In the genomic region with DNA sequence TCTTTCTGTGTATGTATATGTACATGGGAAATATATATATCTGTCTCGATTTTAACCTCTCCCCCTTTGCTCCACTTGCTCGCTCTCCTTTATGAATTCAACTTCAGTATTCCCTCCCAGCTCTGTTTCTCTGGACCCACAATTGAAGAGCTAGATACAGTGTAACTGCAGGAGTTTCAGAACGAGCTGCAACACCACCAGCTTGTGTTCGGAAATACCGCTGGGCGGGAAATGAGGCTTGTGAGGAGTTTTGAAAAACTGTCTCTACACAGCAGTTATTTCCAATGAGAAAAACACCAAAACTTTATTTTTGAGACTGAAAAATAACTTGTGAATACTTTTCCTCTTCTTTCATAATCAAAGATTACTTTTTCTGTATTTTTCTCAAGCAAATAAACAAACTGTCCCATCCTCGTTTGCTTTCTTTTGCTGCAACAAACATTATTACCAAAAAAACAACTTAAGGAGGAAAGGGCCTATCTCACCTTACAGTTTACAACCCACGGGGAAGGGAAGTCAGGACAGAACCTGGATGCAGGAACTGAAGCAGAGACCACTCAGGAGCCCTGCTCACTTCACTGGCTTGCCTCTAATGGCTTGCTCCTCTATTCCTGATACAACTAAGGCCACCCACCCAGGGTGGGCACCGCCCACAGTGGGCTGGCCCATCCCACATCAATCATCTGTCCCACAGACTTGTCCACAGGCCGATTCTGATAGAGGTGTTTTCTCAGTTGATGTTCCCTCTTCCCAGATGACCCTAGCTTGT, we compare ENCODE assay signal across 8 mouse cellular contexts. TPM values are rescaled to one million over a fixed set of nuclear protein-coding genes. Genes with fewer than 3 reads are reported as not detected.
A peak's percentile ranks its signal among the peaks of the same experiment; 100 is the strongest.
DNase-seq lines count a peak whose midpoint lies in the region; ATAC-seq and TF ChIP-seq lines count a peak whose summit lies in the region.

No protein-coding gene starts in this region.

- H3K27ac ChIP-seq in stomach, embryonic 14.5 days (ENCODE audit: low read length) = no peak overlapping the region; the same call in 1 of the 2 replicates
- no peak overlapping the region for H3K27ac ChIP-seq in stomach, postnatal 0 days (replicated peaks)
- H3K27ac ChIP-seq in liver, embryonic 14.5 days = peak overlapping the region; percentile 51
- no peak overlapping the region for H3K27ac ChIP-seq in kidney, embryonic 14.5 days (ENCODE audit: low read depth, low read length)

- peak overlapping the region; percentile 87; the same call in 1 of the 2 replicates for H3K9ac ChIP-seq in stomach, embryonic 14.5 days (replicated peaks; ENCODE audit: low read depth, low read length)
- H3K9ac ChIP-seq in stomach, postnatal 0 days (ENCODE audit: low read length) = no peak overlapping the region
- H3K9ac ChIP-seq in liver, embryonic 14.5 days (replicated peaks) = peak overlapping the region; percentile 80
- H3K9ac ChIP-seq in kidney, embryonic 14.5 days (ENCODE audit: low read depth, low read length) = no peak overlapping the region

- H3K27me3 ChIP-seq in stomach, embryonic 14.5 days (ENCODE audit: control insufficient read depth, insufficient read depth, low read length) = no peaks in the 10 kb centered on the region
- H3K27me3 ChIP-seq in stomach, postnatal 0 days (ENCODE audit: control insufficient read depth, insufficient read depth, low read length) = no peaks in the 10 kb centered on the region
- no peaks in the 10 kb centered on the region for H3K27me3 ChIP-seq in liver, embryonic 14.5 days (ENCODE audit: control insufficient read depth, insufficient read depth, low read length)
- H3K27me3 ChIP-seq in kidney, embryonic 14.5 days (ENCODE audit: control insufficient read depth, insufficient read depth, low read length) = no peaks in the 10 kb centered on the region

- H3K4me3 ChIP-seq in stomach, embryonic 14.5 days (ENCODE audit: low read depth, low read length) = no peak overlapping the region
- no peak overlapping the region for H3K4me3 ChIP-seq in stomach, postnatal 0 days (ENCODE audit: low read depth, low read length)
- peak overlapping the region; percentile 54 to 79 for H3K4me3 ChIP-seq in liver, embryonic 14.5 days (ENCODE audit: insufficient read depth in 1 of 2, low read depth in 2 of 2, low read length in 2 of 2)
- H3K4me3 ChIP-seq in kidney, embryonic 14.5 days (ENCODE audit: low read length) = no peak overlapping the region

- no peak for TF ChIP-seq EP300 in stomach, postnatal 0 days (optimal IDR thresholded peaks at IDR 0.05)
- no peak for TF ChIP-seq EP300 in liver, embryonic 14.5 days (IDR thresholded peaks at IDR 0.05; ENCODE audit: low read depth)

- H3K4me2 ChIP-seq in stomach, embryonic 14.5 days (replicated peaks; ENCODE audit: low read depth, low read length) = no peak overlapping the region
- H3K4me2 ChIP-seq in stomach, postnatal 0 days (replicated peaks; ENCODE audit: low read depth) = no peak overlapping the region
- H3K4me2 ChIP-seq in liver, embryonic 14.5 days (ENCODE audit: low read depth) = peak overlapping the region; percentile 90
- no peak overlapping the region for H3K4me2 ChIP-seq in kidney, embryonic 14.5 days (replicated peaks; ENCODE audit: low read depth, low read length)

- no peaks in the 10 kb centered on the region for H3K36me3 ChIP-seq in stomach, embryonic 14.5 days (ENCODE audit: control insufficient read depth, insufficient read depth, low read length)
- H3K36me3 ChIP-seq in stomach, postnatal 0 days (ENCODE audit: control insufficient read depth, insufficient read depth, low read length) = no peaks in the 10 kb centered on the region
- H3K36me3 ChIP-seq in liver, embryonic 14.5 days (replicated peaks; ENCODE audit: control insufficient read depth, insufficient read depth, low read depth) = no peaks in the 10 kb centered on the region
- no peaks in the 10 kb centered on the region for H3K36me3 ChIP-seq in kidney, embryonic 14.5 days (ENCODE audit: control insufficient read depth, insufficient read depth, low read length)

- DNase-seq in cerebellum, adult 8-10 months = peak; percentile 25
- no peak for DNase-seq in stomach, postnatal 0 days (ENCODE audit: low spot score)
- peak in 2 of 3 experiments; percentile 54 to 55 for DNase-seq in liver, embryonic 14.5 days (ENCODE audit: low read depth in 3 of 3, low spot score in 3 of 3)
- DNase-seq in right cerebral cortex, postnatal 36 days (ENCODE audit: low spot score in 2 of 2) = no peak
- DNase-seq in adrenal gland, postnatal 10 days = no peak

- no peaks in the 10 kb centered on the region for H3K9me3 ChIP-seq in stomach, embryonic 14.5 days (ENCODE audit: control insufficient read depth, low read depth, low read length)
- H3K9me3 ChIP-seq in stomach, postnatal 0 days (ENCODE audit: control insufficient read depth, low read length) = no peaks in the 10 kb centered on the region
- no peaks in the 10 kb centered on the region for H3K9me3 ChIP-seq in liver, embryonic 14.5 days (ENCODE audit: control insufficient read depth, low read length)
- H3K9me3 ChIP-seq in kidney, embryonic 14.5 days (ENCODE audit: control insufficient read depth, low read length) = no peaks in the 10 kb centered on the region

- no peak for TF ChIP-seq CTCF in stomach, postnatal 0 days (IDR thresholded peaks at IDR 0.05; ENCODE audit: low read depth)
- no peak for TF ChIP-seq CTCF in liver, embryonic 14.5 days (IDR thresholded peaks at IDR 0.05; ENCODE audit: low read depth)

- ATAC-seq in cerebellum, adult (ENCODE audit: insufficient number of reproducible peaks, low FRiP score, low TSS enrichment) = no peak
- no peak for ATAC-seq in stomach, embryonic 14.5 days (ENCODE audit: insufficient number of reproducible peaks, insufficient read depth, low FRiP score, low read depth)
- ATAC-seq in stomach, postnatal 0 days (ENCODE audit: low FRiP score, low TSS enrichment) = no peak
- ATAC-seq in liver, embryonic 14.5 days (ENCODE audit: insufficient read depth) = 0 out of 2 replicates have a peak, but pooled peaks have one; percentile 10
- no peak for ATAC-seq in kidney, embryonic 14.5 days (ENCODE audit: low FRiP score, low TSS enrichment)

- peaks cover 12% of the 10 kb centered on the region; the same call in 1 of the 2 replicates for H3K4me1 ChIP-seq in stomach, embryonic 14.5 days (ENCODE audit: control insufficient read depth, insufficient read depth, low read length)
- H3K4me1 ChIP-seq in stomach, postnatal 0 days (replicated peaks; ENCODE audit: control insufficient read depth, insufficient read depth) = no peaks in the 10 kb centered on the region
- H3K4me1 ChIP-seq in liver, embryonic 14.5 days (replicated peaks; ENCODE audit: control insufficient read depth in 2 of 2, insufficient read depth in 2 of 2, low read length in 1 of 2) = peaks cover 14 to 27% of the 10 kb centered on the region in 2 experiments
- H3K4me1 ChIP-seq in kidney, embryonic 14.5 days (ENCODE audit: control insufficient read depth, insufficient read depth, low read length) = peaks cover 20% of the 10 kb centered on the region

- 39% methylated on average over 10 of the region's 10 CpGs for WGBS in stomach, embryonic 14.5 days
- WGBS in stomach, postnatal 0 days = 39% methylated on average over 10 of the region's 10 CpGs
- WGBS in liver, embryonic 14.5 days (ENCODE audit: insufficient replicate concordance) = 39% methylated on average over 10 of the region's 10 CpGs
- 51% methylated on average over 10 of the region's 10 CpGs for WGBS in kidney, embryonic 14.5 days

RNA-seq across cellular contexts. Expression of a gene that starts 1.3 kb away (rescaled TPM):
- 28.8 and 32.8 TPM in 2 replicates for polyA plus RNA-seq in stomach, embryonic 14.5 days (2014; fragmentation: Nextera tagmentation; extraction: Ambion mirVana)
- polyA plus RNA-seq in stomach, postnatal 0 days (2015; fragmentation: Nextera tagmentation; extraction: Ambion mirVana) = 8.4 and 8.5 TPM in 2 replicates
- 11.6 and 14.6 TPM in 2 replicates for polyA plus RNA-seq in liver, embryonic 14.5 days (2012; rRNA removed)
- polyA plus RNA-seq in liver, embryonic 14.5 days (2014; fragmentation: Nextera tagmentation; extraction: Ambion mirVana) = 13.0 and 14.1 TPM in 2 replicates
- 10 to 100 TPM; 25.4 to 29.8 TPM for total RNA-seq in adrenal gland, postnatal 10 days (2021)
- 28.5 and 35.5 TPM in 2 replicates for polyA plus RNA-seq in kidney, embryonic 14.5 days (2014; fragmentation: Nextera tagmentation; extraction: Ambion mirVana)

Comparison
In these comparisons a context has a peak if more than half of its experiments do, and no peak if none do; other contexts are left out.
1. H3K9ac ChIP-seq: peak in stomach, embryonic 14.5 days (single experiment) and liver, embryonic 14.5 days (single experiment); none in stomach, postnatal 0 days (single experiment) and kidney, embryonic 14.5 days (single experiment).
2. DNase-seq: peak in cerebellum, adult 8-10 months (single experiment) and liver, embryonic 14.5 days (2 of 3); none in stomach, postnatal 0 days (single experiment), right cerebral cortex, postnatal 36 days (0 of 2) and adrenal gland, postnatal 10 days (single experiment).
3. H3K4me3 ChIP-seq: peak in liver, embryonic 14.5 days (2 of 2); none in stomach, embryonic 14.5 days (single experiment), stomach, postnatal 0 days (single experiment) and kidney, embryonic 14.5 days (single experiment).